Mouse (Mus musculus): Measurements from ENCODE around the gene Ces4a. TPM values are rescaled to one million over a fixed set of nuclear protein-coding genes. Genes with fewer than 3 reads are reported as not detected.

Gene Ces4a
- polyA plus RNA-seq, 1 experiment from 2014 or later, result not detected

GRCm38 (mm10) chr8:105138423-105138822, 6.8 kb downstream of the Ces4a start:
- H3K27ac ChIP-seq (ENCODE audit: low read length), result no peak overlapping the region
- ATAC-seq (ENCODE audit: low read depth), result no peak
- no peaks in the 10 kb centered on the region for H3K27me3 ChIP-seq (ENCODE audit: control insufficient read depth, insufficient read depth, low read depth, low read length)
- no peaks in the 10 kb centered on the region for H3K36me3 ChIP-seq (ENCODE audit: control insufficient read depth, insufficient read depth, low read length)
- no peak overlapping the region for H3K4me2 ChIP-seq (ENCODE audit: low read depth, low read length)
- H3K9ac ChIP-seq (ENCODE audit: low read length), result no peak overlapping the region
- no peaks in the 10 kb centered on the region for H3K9me3 ChIP-seq (ENCODE audit: control insufficient read depth, low read length)
- 24% methylated on average over 4 of the region's 4 CpGs for WGBS
- H3K4me1 ChIP-seq (replicated peaks; ENCODE audit: control insufficient read depth, insufficient read depth, low read length), result no peaks in the 10 kb centered on the region
- H3K4me3 ChIP-seq (ENCODE audit: low read length), result no peak overlapping the region

- H3K4me1 ChIP-seq (replicated peaks; ENCODE audit: control insufficient read depth, insufficient read depth, low read length), result no peaks in the 10 kb centered on the region
- WGBS, result 31% methylated on average over 19 of the region's 19 CpGs
- H3K9me3 ChIP-seq (ENCODE audit: control insufficient read depth, low read length), result no peaks in the 10 kb centered on the region
- H3K27ac ChIP-seq (ENCODE audit: low read length), result no peak overlapping the region
- H3K4me3 ChIP-seq (ENCODE audit: low read length), result no peak overlapping the region
- no peak for ATAC-seq (ENCODE audit: low read depth)
- H3K9ac ChIP-seq (ENCODE audit: low read length), result no peak overlapping the region
- peak overlapping the region; percentile 14; the same call in 1 of the 2 replicates for H3K4me2 ChIP-seq (ENCODE audit: low read depth, low read length)
- no peaks in the 10 kb centered on the region for H3K36me3 ChIP-seq (ENCODE audit: control insufficient read depth, insufficient read depth, low read length)
- no peaks in the 10 kb centered on the region for H3K27me3 ChIP-seq (ENCODE audit: control insufficient read depth, insufficient read depth, low read depth, low read length)
Observed at GRCm38 (mm10) chr8:105142395-105142794, 10.8 kb downstream of the Ces4a start.

- Histone ChIP-seq H3K4me3 (ENCODE audit: low read length) (no peak overlapping the region), H3K4me1 (replicated peaks; ENCODE audit: control insufficient read depth, insufficient read depth, low read length) (peaks cover 10% of the 10 kb centered on the region), H3K9me3 (ENCODE audit: control insufficient read depth, low read length) (no peaks in the 10 kb centered on the region), H3K9ac (ENCODE audit: low read length) (no peak overlapping the region), H3K27ac (ENCODE audit: low read length) (no peak overlapping the region), H3K27me3 (ENCODE audit: control insufficient read depth, insufficient read depth, low read depth, low read length) (peaks cover 3% of the 10 kb centered on the region; the same call in 1 of the 2 replicates), H3K4me2 (ENCODE audit: low read depth, low read length) (no peak overlapping the region), H3K36me3 (ENCODE audit: control insufficient read depth, insufficient read depth, low read length) (no peaks in the 10 kb centered on the region)
- WGBS, result 64% methylated on average over 4 of the region's 4 CpGs
- ATAC-seq (ENCODE audit: low read depth), result no peak
Observed at GRCm38 (mm10) chr8:105151654-105152053, 20.1 kb downstream of the Ces4a start.

DNA sequence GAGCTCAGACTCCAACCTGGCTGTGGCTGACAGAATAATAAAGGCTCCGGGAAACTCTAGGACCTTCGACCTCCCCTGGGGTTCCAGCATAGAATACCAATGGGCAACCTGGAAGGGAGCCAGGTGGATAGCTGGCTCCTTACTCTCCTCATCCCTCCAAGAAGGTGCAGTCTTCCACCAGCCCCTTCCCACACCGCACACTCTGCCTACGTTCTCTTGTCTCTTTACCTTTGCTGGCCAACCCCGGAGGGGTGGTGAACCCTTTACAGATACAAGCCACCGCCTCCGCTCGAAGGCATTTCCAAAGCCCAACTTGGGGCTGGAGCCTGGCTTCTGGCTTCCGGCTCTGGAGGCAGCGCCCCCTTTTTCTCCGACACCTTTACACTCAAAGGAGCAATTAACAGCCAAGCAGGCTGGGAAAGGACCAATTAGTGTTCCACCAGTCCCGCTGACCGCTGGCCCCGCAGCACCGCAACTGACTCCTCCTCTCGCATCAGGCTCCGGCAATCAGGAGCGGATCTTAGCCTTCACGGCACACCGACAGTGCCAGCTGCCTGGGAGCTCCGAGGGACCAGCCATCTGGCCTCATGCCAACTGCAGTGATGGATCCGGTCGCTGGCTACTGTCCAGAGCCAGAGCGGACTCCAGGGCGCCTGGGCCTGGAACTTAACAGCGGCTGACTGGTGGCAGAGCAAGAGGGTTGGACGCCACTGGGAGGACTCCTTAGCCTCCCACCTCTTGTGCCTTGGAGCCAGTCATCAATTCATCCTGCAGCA, 21.2 kb downstream of the Ces4a start:
- 5% methylated on average over 27 of the region's 27 CpGs for WGBS
- peak overlapping the region; percentile 57 for H3K9ac ChIP-seq (ENCODE audit: low read length)
- peaks cover 10% of the 10 kb centered on the region for H3K4me1 ChIP-seq (replicated peaks; ENCODE audit: control insufficient read depth, insufficient read depth, low read length)
- H3K27ac ChIP-seq (ENCODE audit: low read length), result no peak overlapping the region
- peak overlapping the region; percentile 40 for H3K4me3 ChIP-seq (ENCODE audit: low read length)
- H3K36me3 ChIP-seq (ENCODE audit: control insufficient read depth, insufficient read depth, low read length), result no peaks in the 10 kb centered on the region
- peak overlapping the region; percentile 73 for H3K4me2 ChIP-seq (ENCODE audit: low read depth, low read length)
- peak; percentile 88 for ATAC-seq (ENCODE audit: low read depth)
- peaks cover 3% of the 10 kb centered on the region; the same call in 1 of the 2 replicates for H3K27me3 ChIP-seq (ENCODE audit: control insufficient read depth, insufficient read depth, low read depth, low read length)
- no peaks in the 10 kb centered on the region for H3K9me3 ChIP-seq (ENCODE audit: control insufficient read depth, low read length)

DNA sequence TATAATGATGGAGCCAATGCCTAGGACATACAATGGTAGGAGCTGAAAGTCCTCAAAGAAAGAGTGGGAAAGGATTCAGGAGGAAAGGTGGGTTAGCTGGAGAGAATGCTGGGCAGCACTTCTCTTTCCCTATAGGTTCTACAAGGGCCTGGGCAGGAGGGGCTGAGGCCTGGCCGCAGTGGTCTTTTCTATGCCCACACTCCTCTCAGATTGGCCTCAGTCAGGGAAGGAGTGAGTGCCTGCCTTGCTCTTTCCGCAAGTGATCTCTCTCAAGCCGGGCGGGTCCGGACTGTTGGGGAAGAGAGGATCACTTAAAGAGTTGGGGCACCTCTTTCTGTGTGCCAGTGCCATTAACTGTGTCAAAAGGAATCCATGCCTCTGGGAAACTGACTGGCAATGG, 22.7 kb downstream of the Ces4a start:
- Histone ChIP-seq H3K27me3 (ENCODE audit: control insufficient read depth, insufficient read depth, low read depth, low read length) (peaks cover 3% of the 10 kb centered on the region; the same call in 1 of the 2 replicates), H3K4me3 (ENCODE audit: low read length) (no peak overlapping the region), H3K4me1 (replicated peaks; ENCODE audit: control insufficient read depth, insufficient read depth, low read length) (peaks cover 10% of the 10 kb centered on the region), H3K27ac (ENCODE audit: low read length) (no peak overlapping the region), H3K36me3 (ENCODE audit: control insufficient read depth, insufficient read depth, low read length) (no peaks in the 10 kb centered on the region), H3K9ac (ENCODE audit: low read length) (no peak overlapping the region), H3K4me2 (ENCODE audit: low read depth, low read length) (no peak overlapping the region), H3K9me3 (ENCODE audit: control insufficient read depth, low read length) (no peaks in the 10 kb centered on the region)
- no peak for ATAC-seq (ENCODE audit: low read depth)
- 89% methylated on average over 5 of the region's 5 CpGs for WGBS

DNA sequence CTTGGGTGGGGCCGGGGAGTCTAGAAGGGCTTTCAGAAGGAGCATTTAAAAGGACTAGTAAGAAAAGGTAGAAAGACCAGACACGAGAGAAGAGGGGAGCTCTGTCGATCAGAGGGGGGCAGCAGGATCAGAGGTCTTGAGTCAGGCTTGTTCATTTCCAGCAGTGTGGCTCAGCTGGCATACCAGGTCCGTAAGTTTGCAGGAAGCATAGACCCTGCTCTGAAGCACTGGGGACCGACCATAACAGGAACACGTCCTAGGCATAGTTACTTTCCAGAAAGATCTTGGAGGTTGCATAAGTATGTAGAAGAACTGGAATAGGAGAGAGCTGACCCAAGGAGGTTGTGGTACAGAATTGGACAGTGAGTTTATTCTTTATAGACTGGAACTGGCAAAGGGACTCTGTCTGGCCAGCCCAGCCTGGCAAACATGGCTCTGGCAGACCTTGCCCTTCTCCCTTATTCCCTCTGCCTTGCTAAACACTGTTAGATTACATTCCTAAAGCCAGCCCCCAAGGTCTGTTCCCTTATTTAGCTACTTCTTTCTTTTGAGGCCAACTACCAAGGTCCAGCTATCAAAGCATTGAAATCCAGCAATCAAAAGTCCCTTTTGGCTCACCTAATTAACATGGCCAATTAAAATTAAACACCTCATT, 23.6 kb downstream of the Ces4a start:
- no peak for ATAC-seq (ENCODE audit: low read depth)
- H3K27me3 ChIP-seq (ENCODE audit: control insufficient read depth, insufficient read depth, low read depth, low read length), result peaks cover 3% of the 10 kb centered on the region; the same call in 1 of the 2 replicates
- H3K9ac ChIP-seq (ENCODE audit: low read length), result no peak overlapping the region
- peaks cover 10% of the 10 kb centered on the region for H3K4me1 ChIP-seq (replicated peaks; ENCODE audit: control insufficient read depth, insufficient read depth, low read length)
- H3K4me2 ChIP-seq (ENCODE audit: low read depth, low read length), result no peak overlapping the region
- 81% methylated on average over 6 of the region's 6 CpGs for WGBS
- no peak overlapping the region for H3K27ac ChIP-seq (ENCODE audit: low read length)
- no peaks in the 10 kb centered on the region for H3K9me3 ChIP-seq (ENCODE audit: control insufficient read depth, low read length)
- H3K36me3 ChIP-seq (ENCODE audit: control insufficient read depth, insufficient read depth, low read length), result no peaks in the 10 kb centered on the region
- H3K4me3 ChIP-seq (ENCODE audit: low read length), result no peak overlapping the region

DNA sequence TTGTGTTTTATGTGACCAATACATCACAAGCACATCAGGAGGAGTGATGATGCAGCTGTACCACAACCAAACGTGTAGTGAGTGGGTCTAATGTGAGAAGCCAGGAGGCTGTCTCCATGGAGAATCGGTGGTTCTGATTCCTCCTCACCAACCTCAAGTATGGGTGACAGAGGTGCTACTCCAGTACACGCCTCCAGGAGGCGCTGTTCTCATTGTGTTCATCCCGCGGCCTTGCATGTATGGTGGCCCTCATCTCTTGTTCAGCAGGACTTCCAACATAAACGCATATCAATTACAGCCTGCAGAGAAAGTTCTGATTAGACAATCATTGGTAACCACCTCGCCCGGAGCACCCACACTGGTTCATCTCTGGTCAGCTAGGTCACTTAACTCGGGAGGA, 26.0 kb downstream of the Ces4a start:
- Histone ChIP-seq H3K4me1 (replicated peaks; ENCODE audit: control insufficient read depth, insufficient read depth, low read length) (peaks cover 9% of the 10 kb centered on the region), H3K36me3 (ENCODE audit: control insufficient read depth, insufficient read depth, low read length) (no peaks in the 10 kb centered on the region), H3K9ac (ENCODE audit: low read length) (no peak overlapping the region), H3K27ac (ENCODE audit: low read length) (no peak overlapping the region), H3K9me3 (ENCODE audit: control insufficient read depth, low read length) (no peaks in the 10 kb centered on the region), H3K27me3 (ENCODE audit: control insufficient read depth, insufficient read depth, low read depth, low read length) (no peaks in the 10 kb centered on the region), H3K4me3 (ENCODE audit: low read length) (no peak overlapping the region), H3K4me2 (ENCODE audit: low read depth, low read length) (no peak overlapping the region)
- 52% methylated on average over 10 of the region's 10 CpGs for WGBS
- ATAC-seq (ENCODE audit: low read depth), result no peak

GRCm38 (mm10) chr8:105158084-105158483, 26.5 kb downstream of the Ces4a start:
- no peak overlapping the region for H3K4me3 ChIP-seq (ENCODE audit: low read length)
- H3K4me2 ChIP-seq (ENCODE audit: low read depth, low read length), result no peak overlapping the region
- no peak overlapping the region for H3K9ac ChIP-seq (ENCODE audit: low read length)
- H3K9me3 ChIP-seq (ENCODE audit: control insufficient read depth, low read length), result no peaks in the 10 kb centered on the region
- no peaks in the 10 kb centered on the region for H3K27me3 ChIP-seq (ENCODE audit: control insufficient read depth, insufficient read depth, low read depth, low read length)
- no peaks in the 10 kb centered on the region for H3K36me3 ChIP-seq (ENCODE audit: control insufficient read depth, insufficient read depth, low read length)
- 63% methylated on average over 3 of the region's 3 CpGs for WGBS
- H3K27ac ChIP-seq (ENCODE audit: low read length), result no peak overlapping the region
- H3K4me1 ChIP-seq (replicated peaks; ENCODE audit: control insufficient read depth, insufficient read depth, low read length), result peaks cover 4% of the 10 kb centered on the region
- no peak for ATAC-seq (ENCODE audit: low read depth)

DNA sequence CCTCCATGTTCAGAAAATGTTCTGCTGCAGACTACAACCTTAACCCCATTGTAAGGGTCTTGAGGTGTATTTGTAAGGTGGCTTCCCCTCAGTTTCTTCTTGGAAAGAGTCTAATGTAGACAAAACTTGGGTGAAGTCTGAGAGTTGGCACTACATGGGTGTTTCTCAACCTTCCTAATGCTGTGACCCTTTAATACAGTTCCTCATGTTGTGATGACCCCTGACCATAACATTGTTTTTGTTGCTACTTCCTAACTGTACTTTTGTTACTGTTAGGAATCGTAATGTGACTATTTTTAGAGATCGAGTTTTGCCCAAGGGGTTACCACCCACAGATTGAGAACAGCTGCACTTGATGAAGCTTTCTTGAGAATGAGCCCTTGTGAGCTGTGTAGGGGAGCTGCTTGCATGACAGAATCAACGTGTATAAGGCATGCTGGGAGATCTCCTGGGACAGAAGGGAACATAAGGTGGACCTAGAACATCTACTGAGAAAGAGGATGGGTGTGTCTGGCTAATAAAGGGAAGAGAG, 29.6 kb downstream of the Ces4a start:
- H3K36me3 ChIP-seq (ENCODE audit: control insufficient read depth, insufficient read depth, low read length), result no peaks in the 10 kb centered on the region
- no peak overlapping the region for H3K9ac ChIP-seq (ENCODE audit: low read length)
- no peak for ATAC-seq (ENCODE audit: low read depth)

More for the DNA sequence above, 29.6 kb downstream of the Ces4a start:
- H3K4me2 ChIP-seq (ENCODE audit: low read depth, low read length), result no peak overlapping the region
- H3K27ac ChIP-seq (ENCODE audit: low read length), result no peak overlapping the region
- no peaks in the 10 kb centered on the region for H3K27me3 ChIP-seq (ENCODE audit: control insufficient read depth, insufficient read depth, low read depth, low read length)
- H3K4me3 ChIP-seq (ENCODE audit: low read length), result no peak overlapping the region
- no peaks in the 10 kb centered on the region for H3K9me3 ChIP-seq (ENCODE audit: control insufficient read depth, low read length)
- 37% methylated on average over 3 of the region's 3 CpGs for WGBS
- peaks cover 3% of the 10 kb centered on the region; the same call in 1 of the 2 replicates for H3K4me1 ChIP-seq (replicated peaks; ENCODE audit: control insufficient read depth, insufficient read depth, low read length)

All from lung, embryonic 16.5 days (tissue).